Mouse (Mus musculus) MEL (cell line): ENCODE measurements around the gene Mrgprd. TPM values are rescaled to one million over a fixed set of nuclear protein-coding genes. Genes with fewer than 3 reads are reported as not detected.

Source experiments
- DNase-seq: peaks from one replicate; pipeline ENCODE4 v3.0.0; 2011; ENCODE audit warnings: low read depth, low spot score
- H3K27ac ChIP-seq: 2 replicates; pipeline ENCODE4 v1.5.1; 2012; ENCODE audit warnings: low read depth, mild to moderate bottlenecking, control low read depth, low read length, moderate library complexity; ENCODE audit not compliant: control insufficient read depth
- H3K27me3 ChIP-seq, 2 experiments: fragments of 150-350 bp in 1 of 2; sonication (generic) in 1 of 2; 2 replicates each; pipeline ENCODE4 v1.6.1; 2012; ENCODE audit warnings: low read length in 2 of 2, mild to moderate bottlenecking in 2 of 2, improper control_type of control experiment in 1 of 2, moderate library complexity in 1 of 2; ENCODE audit not compliant: insufficient read depth in 2 of 2, control insufficient read depth in 1 of 2
- H3K36me3 ChIP-seq, 2 experiments: 2 replicates each; pipeline ENCODE4 v1.6.1; 2012 to 2014; ENCODE audit warnings: low read length in 2 of 2, improper control_type of control experiment in 1 of 2, inconsistent platforms in 1 of 2, mild to moderate bottlenecking in 1 of 2; ENCODE audit not compliant: insufficient read depth in 2 of 2, control insufficient read depth in 1 of 2
- H3K4me1 ChIP-seq, 2 experiments: fragments of 150-350 bp in 1 of 2; sonication (generic) in 1 of 2; 2 replicates each; pipeline ENCODE4 v1.6.1; 2012; ENCODE audit warnings: low read length in 2 of 2, improper control_type of control experiment in 1 of 2, mild to moderate bottlenecking in 1 of 2; ENCODE audit not compliant: insufficient read depth in 2 of 2, control insufficient read depth in 1 of 2
- H3K4me3 ChIP-seq, 2 experiments: fragments of 150-350 bp in 1 of 2; sonication (generic) in 1 of 2; 2 replicates each; pipeline ENCODE4 v1.5.1; 2012; ENCODE audit warnings: low read depth in 2 of 2, low read length in 2 of 2, mild to moderate bottlenecking in 2 of 2, moderate library complexity in 2 of 2, control low read depth in 1 of 2, improper control_type of control experiment in 1 of 2; ENCODE audit not compliant: control insufficient read depth in 1 of 2, insufficient read depth in 1 of 2
- H3K79me2 ChIP-seq: 2 replicates; pipeline ENCODE4 v1.6.1; 2012; ENCODE audit warnings: mild to moderate bottlenecking, low read length, moderate library complexity; ENCODE audit not compliant: control insufficient read depth, poor library complexity, insufficient read depth
- H3K9ac ChIP-seq: 2 replicates; pipeline ENCODE4 v1.6.1; 2012; ENCODE audit warnings: low read depth, mild to moderate bottlenecking, control low read depth, low read length, moderate library complexity; ENCODE audit not compliant: control insufficient read depth, poor library complexity, severe bottlenecking
- H3K9me3 ChIP-seq: fragments of 150-350 bp; sonication (generic); replicated peaks from 2 replicates; pipeline ENCODE4 v1.6.1; 2012; ENCODE audit warnings: mild to moderate bottlenecking, low read length, improper control_type of control experiment, moderate library complexity; ENCODE audit not compliant: insufficient read depth
- BHLHE40 ChIP-seq: IDR thresholded peaks from 2 replicates; pipeline ENCODE4 v1.6.1; 2012; ENCODE audit warnings: low read depth, mild to moderate bottlenecking, inconsistent platforms, low read length, improper control_type of control experiment, borderline replicate concordance
- CHD1 ChIP-seq: IDR thresholded peaks from 2 replicates; pipeline ENCODE4 v1.6.1; 2012; ENCODE audit warnings: low read depth, mild to moderate bottlenecking, inconsistent platforms, low read length, improper control_type of control experiment
- E2F4 ChIP-seq: IDR thresholded peaks from 2 replicates; pipeline ENCODE4 v1.6.1; 2011; ENCODE audit warnings: low read depth, low read length, improper control_type of control experiment, borderline replicate concordance
- ELF1 ChIP-seq: IDR thresholded peaks from 2 replicates; pipeline ENCODE4 v1.6.1; 2014; ENCODE audit warnings: low read depth, mild to moderate bottlenecking, inconsistent platforms, low read length, improper control_type of control experiment, moderate library complexity
- HCFC1 ChIP-seq: IDR thresholded peaks from 2 replicates; pipeline ENCODE4 v1.6.1; 2012; ENCODE audit warnings: low read depth, mild to moderate bottlenecking, inconsistent platforms, low read length, improper control_type of control experiment, moderate library complexity
- JUND ChIP-seq: IDR thresholded peaks from 2 replicates; pipeline ENCODE4 v1.6.1; 2011; ENCODE audit warnings: low read depth, mild to moderate bottlenecking, improper control_type of control experiment, low read length
- KAT2A ChIP-seq: conservative IDR thresholded peaks from 2 replicates; pipeline ENCODE4 v1.6.1; 2012; ENCODE audit warnings: low read depth, low read length, improper control_type of control experiment, inconsistent platforms
- MAZ ChIP-seq: IDR thresholded peaks from 2 replicates; pipeline ENCODE4 v1.6.1; 2012; ENCODE audit warnings: low read depth, mild to moderate bottlenecking, inconsistent platforms, low read length, improper control_type of control experiment
- MEF2A ChIP-seq: IDR thresholded peaks from 2 replicates; pipeline ENCODE4 v1.6.1; 2014; ENCODE audit warnings: low read depth, mild to moderate bottlenecking, inconsistent platforms, low read length, improper control_type of control experiment; ENCODE audit not compliant: poor library complexity, insufficient replicate concordance, severe bottlenecking; ENCODE audit errors: extremely low read depth
- MXI1 ChIP-seq: IDR thresholded peaks from 2 replicates; pipeline ENCODE4 v1.6.1; 2011; ENCODE audit warnings: mild to moderate bottlenecking, low read depth, low read length, improper control_type of control experiment
- POLR2AphosphoS5 ChIP-seq: IDR thresholded peaks from 2 replicates; pipeline ENCODE4 v1.6.1; 2012; ENCODE audit warnings: low read depth, borderline replicate concordance, mild to moderate bottlenecking, inconsistent platforms, low read length, moderate library complexity, mixed read lengths
- SMC3 ChIP-seq: IDR thresholded peaks from 2 replicates; pipeline ENCODE4 v1.6.1; 2011; ENCODE audit warnings: low read depth, low read length, improper control_type of control experiment
- TAL1 ChIP-seq: IDR thresholded peaks from 2 replicates; pipeline ENCODE4 v1.6.1; 2012; ENCODE audit warnings: mild to moderate bottlenecking, inconsistent platforms, low read length, moderate library complexity, mixed read lengths
- TCF12 ChIP-seq: IDR thresholded peaks from 2 replicates; pipeline ENCODE4 v1.6.1; 2014; ENCODE audit warnings: low read depth, mild to moderate bottlenecking, inconsistent platforms, low read length, improper control_type of control experiment, moderate library complexity
- UBTF ChIP-seq: IDR thresholded peaks from 2 replicates; pipeline ENCODE4 v1.6.1; 2012; ENCODE audit warnings: low read depth, mild to moderate bottlenecking, inconsistent platforms, low read length, improper control_type of control experiment, moderate library complexity, borderline replicate concordance; ENCODE audit not compliant: insufficient read depth
- ZC3H11A ChIP-seq: IDR thresholded peaks from 2 replicates; pipeline ENCODE4 v1.6.1; 2012; ENCODE audit warnings: low read depth, mild to moderate bottlenecking, inconsistent platforms, low read length, improper control_type of control experiment
- ZKSCAN1 ChIP-seq: IDR thresholded peaks from 2 replicates; pipeline ENCODE4 v1.6.1; 2012; ENCODE audit warnings: low read depth, mild to moderate bottlenecking, inconsistent platforms, low read length, improper control_type of control experiment, moderate library complexity
- ZNF384 ChIP-seq: IDR thresholded peaks from 2 replicates; pipeline ENCODE4 v1.6.1; 2012; ENCODE audit warnings: low read depth, mild to moderate bottlenecking, inconsistent platforms, low read length, improper control_type of control experiment
- polyA plus RNA-seq, 2 experiments: library from polyadenylated mRNA; stranded (reverse) in 1 of 2; unstranded in 1 of 2; fragments of >175 nt in 1 of 2; fragments of >200 nt in 1 of 2; gene quantifications; 2 replicates each; pipeline versions ENCODE4 v1.2.1 to v1.2.4; 2012; ENCODE audit warnings: low replicate concordance in 2 of 2, low read depth in 1 of 2; ENCODE audit not compliant: insufficient read length in 2 of 2, insufficient read depth in 1 of 2, missing spikeins in 1 of 2
- total RNA-seq: library from RNA; depleted of rRNA; stranded (reverse); fragments of 300-350 nt; gene quantifications from 2 replicates; pipeline ENCODE4 v1.2.3, GENCODE M21; 2012

The Mrgprd gene
- total and polyA plus RNA-seq, 3 experiments, result not detected

GRCm38 (mm10) chr7:145302488-145303285, 11.9 kb upstream of the Mrgprd start:
- Histone ChIP-seq H3K9ac (no peak overlapping the region), H3K79me2 (no peaks in the 10 kb centered on the region), H3K4me1 (no peaks in the 10 kb centered on the region), H3K27ac (no peak overlapping the region), H3K36me3 (no peaks in the 10 kb centered on the region), H3K9me3 (no peaks in the 10 kb centered on the region), H3K27me3 (no peaks in the 10 kb centered on the region), H3K4me3 (no peak overlapping the region)
- TF ChIP-seq CHD1, result no peak
- no peak for TF ChIP-seq ELF1
- TF ChIP-seq MXI1, result no peak
- no peak for TF ChIP-seq BHLHE40
- TF ChIP-seq KAT2A, result no peak
- TF ChIP-seq MEF2A, result no peak
- no peak for TF ChIP-seq ZKSCAN1
- TF ChIP-seq ZC3H11A, result no peak
- no peak for TF ChIP-seq E2F4
- TF ChIP-seq MAZ, result no peak
- TF ChIP-seq TCF12, result no peak
- DNase-seq, result no peak

GRCm38 (mm10) chr7:145304153-145304552, 10.5 kb upstream of the Mrgprd start:
- no peak overlapping the region for H3K9ac ChIP-seq
- H3K27ac ChIP-seq, result no peak overlapping the region
- H3K27me3 ChIP-seq, result no peaks in the 10 kb centered on the region
- H3K79me2 ChIP-seq, result no peaks in the 10 kb centered on the region
- H3K4me3 ChIP-seq, result no peak overlapping the region
- no peaks in the 10 kb centered on the region for H3K9me3 ChIP-seq
- TF ChIP-seq SMC3, result no peak
- no peak for TF ChIP-seq HCFC1
- TF ChIP-seq ZNF384, result no peak
- no peak for TF ChIP-seq POLR2AphosphoS5
- TF ChIP-seq TAL1, result no peak
- TF ChIP-seq UBTF, result no peak
- TF ChIP-seq JUND, result no peak
- no peak for TF ChIP-seq TCF12
- no peak for TF ChIP-seq KAT2A
- TF ChIP-seq MXI1, result no peak
- H3K4me1 ChIP-seq, result no peaks in the 10 kb centered on the region
- no peaks in the 10 kb centered on the region for H3K36me3 ChIP-seq
- DNase-seq, result no peak
